Mouse (Mus musculus) adrenal gland, postnatal 10 days (tissue): ENCODE data around the gene Gpr182. TPM values are rescaled to one million over a fixed set of nuclear protein-coding genes. Genes with fewer than 3 reads are reported as not detected.

Experiments
- DNase-seq: peaks from one replicate; pipeline ENCODE4 v3.0.0; 2021; ENCODE audit warnings: mixed read lengths
- total RNA-seq, 2 experiments: library from RNA; stranded (reverse); gene quantifications; 2 replicates each; pipeline ENCODE4 v1.2.3; 2021

The Gpr182 gene
- total RNA-seq, 2 experiments from 2014 or later = 10.4 to 14.3 TPM

GRCm38 (mm10) chr10:127739083-127739660, 12.4 kb downstream of the Gpr182 start, which contains the start of gene Zbtb39:
Gene Zbtb39, plus strand, starts transcription at chr10:127739538.
- DNase-seq = peak; percentile 92

GRCm38 (mm10) chr10:127738151-127738882, 13.2 kb downstream of the Gpr182 start:
- peak; percentile 60 for DNase-seq

GRCm38 (mm10) chr10:127737552-127737951, 14.0 kb downstream of the Gpr182 start:
- no peak for DNase-seq

DNA sequence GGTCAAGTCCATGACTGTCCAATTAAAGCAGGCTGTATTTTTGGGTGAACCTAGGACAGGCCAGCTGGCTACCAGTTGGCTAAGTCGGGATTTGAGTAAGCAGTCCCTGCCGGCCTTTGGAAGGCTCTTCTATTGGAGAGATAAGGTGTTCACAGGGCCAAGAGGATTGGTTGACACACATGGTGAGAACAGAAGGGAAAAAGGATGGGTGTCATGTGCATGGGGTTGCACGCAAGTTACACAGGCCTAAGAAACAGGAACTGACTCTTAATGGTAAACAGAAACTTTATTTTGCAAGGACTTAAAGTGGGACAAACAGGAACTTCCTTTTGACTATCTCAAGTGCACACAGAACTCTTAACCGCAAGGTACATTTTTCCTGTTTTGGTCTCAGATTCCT, 14.6 kb downstream of the Gpr182 start:
- DNase-seq = no peak

DNA sequence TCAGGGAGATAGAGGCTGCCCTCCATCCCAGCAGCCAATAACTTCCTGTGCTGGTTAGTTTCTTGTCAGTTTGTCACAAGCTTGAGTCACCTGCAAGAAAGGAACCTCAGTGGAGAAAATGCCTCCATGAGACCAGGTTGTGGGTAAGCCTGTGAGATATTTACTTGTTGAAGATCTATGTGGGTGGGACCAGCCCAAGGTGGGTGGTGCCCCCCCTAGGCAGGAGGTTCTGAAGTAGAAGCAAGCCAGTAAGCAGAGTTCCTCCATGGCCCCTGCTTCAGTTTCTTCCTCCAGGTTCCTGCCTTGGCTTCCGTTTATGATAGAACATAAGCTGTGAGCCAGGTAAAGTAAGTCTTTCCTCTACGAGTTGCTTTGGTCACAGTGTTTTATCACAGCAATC, 15.3 kb downstream of the Gpr182 start:
- no peak for DNase-seq

GRCm38 (mm10) chr10:127734434-127734833, 17.1 kb downstream of the Gpr182 start:
- DNase-seq = peak; percentile 49

DNA sequence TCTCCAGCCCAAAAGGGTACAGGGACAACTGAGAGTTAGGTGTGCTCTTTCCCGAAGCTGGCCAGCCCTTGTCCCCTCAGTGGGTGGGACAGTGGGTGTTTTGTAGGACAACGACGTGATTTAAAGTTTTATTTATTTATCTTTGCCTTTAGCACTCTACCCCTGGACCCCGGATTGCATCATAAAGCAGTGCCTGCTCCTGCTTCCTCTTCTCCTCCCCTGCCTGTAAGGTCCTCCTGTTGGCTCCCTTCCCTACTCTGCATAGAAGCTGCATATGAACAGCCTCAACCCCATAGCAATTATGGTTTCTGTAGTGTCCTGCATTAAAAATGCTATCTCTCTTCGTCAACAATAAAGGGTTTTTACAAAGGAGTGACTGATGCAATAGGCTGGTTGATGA, 20.1 kb downstream of the Gpr182 start:
- DNase-seq = no peak

DNA sequence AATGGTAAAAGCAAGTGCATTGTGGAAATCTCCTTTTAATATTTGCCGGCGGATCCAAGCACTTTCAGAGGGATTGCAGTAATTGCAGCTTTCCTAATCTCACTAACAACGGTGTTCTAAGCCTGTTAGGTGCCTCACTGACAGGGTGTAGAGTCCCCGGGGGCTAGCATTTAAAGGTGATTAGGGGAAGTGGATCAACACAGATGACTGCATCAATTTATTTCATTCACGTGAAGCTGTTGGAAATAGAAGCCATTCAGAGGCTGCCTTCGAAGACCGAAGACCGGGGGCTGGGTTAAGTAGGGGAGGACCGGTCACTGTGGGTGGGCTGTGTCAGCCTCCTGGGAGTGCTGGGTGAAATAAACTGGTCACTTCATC, 20.6 kb downstream of the Gpr182 start:
- DNase-seq = no peak

GRCm38 (mm10) chr10:127730285-127730932, 21.1 kb downstream of the Gpr182 start:
- DNase-seq = no peak

DNA sequence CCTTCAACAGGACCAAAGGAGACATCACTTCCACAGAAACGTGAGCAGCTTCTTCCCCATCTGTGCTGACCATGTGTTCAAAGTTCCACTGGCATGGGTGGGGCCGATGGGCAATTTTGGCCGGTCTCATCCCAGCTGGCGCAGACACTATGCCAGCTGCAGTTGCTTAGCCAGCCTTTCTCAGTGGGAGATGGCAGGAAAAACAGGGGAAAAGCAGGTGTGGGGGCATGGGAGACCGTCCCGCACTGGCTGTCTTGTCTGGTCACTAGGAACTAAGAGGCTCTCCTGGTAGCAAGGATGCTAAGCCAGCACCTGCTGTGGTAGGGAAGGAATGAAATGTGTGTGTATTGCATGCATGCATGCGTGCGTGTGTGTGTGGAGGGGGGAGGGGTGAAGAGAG, 23.1 kb downstream of the Gpr182 start:
- DNase-seq = no peak

DNA sequence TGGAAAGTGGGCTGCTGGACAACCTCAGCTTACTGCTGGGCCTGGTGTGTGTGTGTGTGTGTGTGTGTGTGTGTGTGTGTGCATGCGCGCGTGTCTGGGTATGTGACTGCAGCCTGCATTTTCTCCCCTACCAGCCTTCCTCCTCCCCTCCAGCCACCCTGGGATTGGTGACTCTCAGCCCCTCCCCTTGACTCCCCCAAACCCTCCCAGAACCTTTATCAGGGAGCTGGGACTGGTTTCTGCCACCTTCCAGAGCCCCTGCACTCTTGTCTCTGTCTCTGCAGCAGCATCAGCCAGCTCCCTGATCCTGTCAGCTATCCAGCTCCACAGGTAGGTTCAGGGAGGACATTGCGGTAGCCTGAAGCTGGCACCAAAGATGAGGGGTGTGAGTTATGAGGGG, 26.4 kb downstream of the Gpr182 start:
- DNase-seq = no peak

- DNase-seq = no peak
These were observed 27.4 kb downstream of the Gpr182 start, which contains the start of gene Tac2 for GRCm38 (mm10) chr10:127724178-127724577. Gene Tac2, plus strand, starts transcription at chr10:127724478.

GRCm38 (mm10) chr10:127721671-127722418, 29.7 kb downstream of the Gpr182 start:
- no peak for DNase-seq

DNA sequence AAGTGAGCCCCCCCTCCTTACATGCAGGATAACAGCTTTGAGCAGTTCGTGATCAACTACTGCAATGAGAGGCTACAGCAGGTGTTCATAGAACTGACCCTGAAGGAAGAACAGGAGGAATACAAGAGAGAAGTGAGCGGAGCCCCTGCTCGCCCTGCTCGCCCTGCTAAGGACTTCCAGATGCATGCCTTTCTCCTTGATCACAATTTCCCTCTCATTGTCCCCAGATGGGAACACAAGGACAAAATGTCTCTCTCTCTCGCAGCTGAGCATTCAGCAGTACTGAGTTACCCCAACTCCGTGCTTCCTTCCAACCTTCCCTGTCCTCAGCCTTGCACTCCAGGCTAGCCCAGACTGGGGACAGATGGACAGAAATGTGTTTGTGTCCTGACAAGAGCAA, 38.8 kb downstream of the Gpr182 start:
- DNase-seq = no peak

DNA sequence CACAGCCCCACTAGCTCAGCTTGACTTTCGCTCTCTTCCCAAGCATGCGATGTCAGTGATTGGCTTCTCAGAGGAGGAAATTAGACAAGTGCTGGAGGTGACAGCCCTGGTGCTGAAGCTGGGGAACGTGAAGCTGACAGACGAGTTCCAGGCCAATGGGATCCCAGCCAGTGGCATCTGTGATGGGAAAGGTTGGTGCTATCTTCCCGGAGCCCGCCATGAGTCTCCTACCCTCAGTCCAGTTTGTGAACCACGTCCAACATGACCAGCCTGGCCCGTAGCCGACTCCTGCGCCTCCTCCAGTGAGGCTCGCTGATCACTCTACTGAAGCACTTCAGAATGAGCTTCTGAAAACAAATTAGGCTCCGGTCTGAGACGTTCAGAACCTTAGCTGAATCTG, 41.2 kb downstream of the Gpr182 start:
- no peak for DNase-seq

GRCm38 (mm10) chr10:127708850-127709370, 42.6 kb downstream of the Gpr182 start:
- no peak for DNase-seq

DNA sequence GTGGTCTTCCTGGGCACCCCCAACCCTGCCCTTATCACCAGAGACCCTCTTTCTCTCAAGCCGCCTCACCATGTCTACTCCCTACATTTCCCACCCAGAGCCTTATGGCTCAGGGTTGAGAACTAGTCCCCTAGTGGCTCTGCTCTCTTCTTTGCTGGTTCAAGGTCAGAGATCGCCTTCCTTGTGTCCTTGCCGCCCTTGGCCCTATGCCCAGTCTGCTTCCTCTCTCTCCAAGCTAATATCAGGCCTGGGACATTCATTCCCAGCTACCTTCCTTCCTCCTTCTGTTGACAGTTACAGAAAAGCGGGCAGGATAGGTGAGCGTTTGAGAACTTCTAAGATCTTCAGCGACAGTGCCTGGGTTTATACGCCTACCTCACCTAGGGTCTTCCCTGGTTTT, 43.8 kb downstream of the Gpr182 start:
- DNase-seq = peak; percentile 87

DNA sequence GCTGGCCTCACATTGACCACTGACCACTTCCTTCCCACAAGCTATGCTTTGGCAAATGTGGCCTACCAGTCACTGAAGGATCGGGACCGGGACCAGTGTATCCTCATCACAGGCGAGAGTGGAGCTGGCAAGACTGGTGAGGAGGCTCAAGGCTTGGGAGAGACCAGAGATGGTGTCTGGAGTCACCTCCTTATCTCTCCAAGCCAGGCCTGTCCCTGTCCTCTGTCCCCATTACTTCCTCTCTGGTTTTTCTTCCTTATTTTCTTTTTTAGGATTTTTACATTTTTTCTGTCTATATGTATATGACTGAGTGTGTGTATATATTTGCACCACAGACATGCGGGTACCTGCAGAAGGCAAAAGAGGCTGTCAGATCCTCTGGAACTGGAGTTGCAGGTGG, 45.7 kb downstream of the Gpr182 start:
- DNase-seq = no peak

- DNase-seq = no peak
These were observed 46.7 kb downstream of the Gpr182 start, which contains the start of gene Myo1a for GRCm38 (mm10) chr10:127704766-127705220. Gene Myo1a, plus strand, starts transcription at chr10:127705170.

GRCm38 (mm10) chr10:127704293-127704692, 47.2 kb downstream of the Gpr182 start:
- no peak for DNase-seq

- peak; percentile 25 for DNase-seq
These were observed 48.2 kb downstream of the Gpr182 start for GRCm38 (mm10) chr10:127703299-127703698.

DNA sequence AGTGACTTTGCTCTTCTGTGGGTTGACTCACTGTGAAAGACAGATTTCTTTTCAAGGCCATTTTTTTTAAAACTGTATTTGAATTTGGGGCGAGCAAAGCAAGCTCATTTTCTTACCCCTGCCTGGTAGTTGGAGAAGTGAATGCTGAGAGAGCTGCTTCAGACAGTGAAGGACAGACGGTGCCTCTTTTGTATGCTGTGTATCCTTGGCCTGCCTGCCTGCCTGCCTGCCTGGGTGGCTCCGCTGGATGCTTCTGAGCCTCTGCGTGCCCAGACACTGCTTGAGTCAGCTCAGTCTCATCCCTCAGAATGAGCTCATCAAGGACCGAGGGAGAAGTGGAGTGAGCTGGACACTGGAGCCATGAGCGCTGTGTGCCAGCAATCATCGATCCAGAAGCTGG, 52.6 kb downstream of the Gpr182 start:
- peak; percentile 67 for DNase-seq
